Mouse (Mus musculus) mouse trophoblast stem cell (cell line): Measurements from ENCODE around the gene Inpp5f.

Source experiments
- in situ Hi-C, 2 experiments: fragments of 300-500 bp; cut with MseI, MboI; formaldehyde crosslinking; loops; 2 replicates in 1 of 2; 3 replicates in 1 of 2; pipeline ENCODE4 v1.15.1; 2025

Gene Inpp5f

DNA sequence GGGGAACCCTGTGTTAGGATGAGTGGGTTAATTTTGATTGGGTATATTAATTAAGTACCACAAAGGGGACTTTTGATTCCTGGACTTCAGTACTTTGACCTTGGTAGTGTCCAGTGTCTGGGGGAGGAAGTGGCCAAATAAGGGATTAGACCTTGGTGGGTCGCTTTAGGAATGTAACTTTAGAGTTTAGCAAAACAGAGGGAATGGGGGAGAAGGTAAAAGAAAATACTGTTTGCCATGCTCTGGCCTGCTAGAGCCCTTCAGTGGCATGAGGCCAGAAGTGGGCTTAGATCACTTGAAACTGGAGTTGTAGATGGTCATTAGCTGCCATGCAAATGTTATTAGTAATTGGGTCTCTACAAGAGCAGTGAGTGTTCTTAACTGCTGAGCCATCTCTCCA is 45.8 kb downstream of the Inpp5f start:
- in situ Hi-C loops, result no loop called here

- in situ Hi-C loops, result no loop called here
Measured at GRCm38 (mm10) chr7:128663906-128664305, 52.8 kb downstream of the Inpp5f start.

DNA sequence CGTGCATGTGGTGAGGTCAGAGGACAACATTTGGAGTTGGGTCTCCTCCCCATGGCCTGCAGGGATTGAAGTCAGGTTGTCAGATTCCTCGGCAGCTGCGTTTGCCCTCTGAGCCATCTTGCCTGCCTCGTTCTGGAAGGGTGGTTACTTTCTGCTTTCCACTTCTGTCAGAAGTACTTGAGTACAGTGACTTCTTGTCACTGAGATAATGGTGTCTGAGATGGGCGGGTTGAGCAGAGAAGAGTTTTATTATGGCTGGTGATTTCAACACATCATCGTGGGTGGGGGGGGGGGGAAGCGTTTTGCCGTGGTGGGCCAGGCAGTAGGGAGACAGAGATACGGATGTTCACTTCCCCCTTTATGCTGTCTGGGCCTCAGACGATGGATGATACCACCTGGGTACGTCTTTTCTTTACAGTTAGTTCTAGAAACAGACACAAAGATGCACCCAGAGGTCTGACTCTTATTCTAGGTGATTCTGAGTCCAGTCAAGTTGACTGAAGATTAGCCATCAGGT is 53.8 kb downstream of the Inpp5f start:
- in situ Hi-C loops, result no loop called here

- in situ Hi-C loops, result no loop called here
Measured at GRCm38 (mm10) chr7:128667788-128668187, 56.7 kb downstream of the Inpp5f start.

- in situ Hi-C loops, result no loop called here
Measured at GRCm38 (mm10) chr7:128668831-128669230, 57.7 kb downstream of the Inpp5f start.

DNA sequence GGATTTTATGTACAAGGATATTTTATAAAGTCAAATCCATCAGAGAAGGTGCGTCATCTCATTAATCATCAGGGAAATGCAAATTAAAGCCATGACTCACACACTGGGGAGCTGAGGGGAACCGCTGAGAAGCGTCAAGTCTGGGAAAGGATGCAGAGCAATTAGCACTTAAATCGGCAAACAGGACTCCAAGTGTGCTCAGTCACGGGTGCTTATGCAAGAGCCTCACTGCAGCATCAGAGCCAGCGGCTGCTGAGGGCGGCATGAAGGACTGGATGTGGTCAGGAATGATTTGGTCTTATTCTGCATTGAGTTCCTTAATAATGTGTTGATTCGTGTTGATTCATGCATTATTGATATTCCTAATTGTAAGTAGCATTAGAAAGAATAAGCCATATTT is 60.8 kb downstream of the Inpp5f start:
- in situ Hi-C loops, result no loop called here

GRCm38 (mm10) chr7:128672408-128673010 is 61.4 kb downstream of the Inpp5f start:
- in situ Hi-C loops, result no loop called here

- in situ Hi-C loops, result no loop called here
Measured at GRCm38 (mm10) chr7:128678546-128678945, 67.4 kb downstream of the Inpp5f start.

- in situ Hi-C loops, result loop anchor here (5.0 to 10.0 kb wide), 2 partner anchors 211 to 213 kb away; no protein-coding TSS in a partner anchor
Measured at GRCm38 (mm10) chr7:128687821-128688564, 76.9 kb downstream of the Inpp5f start.

DNA sequence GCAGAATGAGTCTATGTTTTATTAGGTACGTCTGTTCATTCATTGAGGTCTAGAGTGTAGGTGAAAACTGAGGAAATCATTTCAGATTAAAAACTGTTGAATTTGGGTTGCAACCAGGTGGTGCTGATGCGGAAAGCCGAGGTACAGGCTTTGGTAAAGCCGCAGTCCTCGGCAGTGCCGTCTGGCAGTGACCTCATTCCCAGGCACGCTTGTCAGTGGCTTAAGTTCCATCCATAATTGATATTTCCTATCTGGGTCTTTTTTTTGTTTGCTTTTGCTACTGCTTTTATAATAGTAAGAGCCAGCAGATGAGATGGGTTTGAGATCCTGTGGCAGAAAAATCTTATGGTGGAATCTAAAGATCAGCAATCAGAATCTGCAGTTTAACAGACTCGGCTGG is 78.2 kb downstream of the Inpp5f start:
- in situ Hi-C loops, result loop anchor here (5.0 to 10.0 kb wide), 2 partner anchors 212 to 215 kb away; no protein-coding TSS in a partner anchor

- in situ Hi-C loops, result no loop called here
Measured at GRCm38 (mm10) chr7:128690070-128690469, 78.9 kb downstream of the Inpp5f start.

- in situ Hi-C loops, result no loop called here
Measured at GRCm38 (mm10) chr7:128690796-128691195, 79.7 kb downstream of the Inpp5f start.

DNA sequence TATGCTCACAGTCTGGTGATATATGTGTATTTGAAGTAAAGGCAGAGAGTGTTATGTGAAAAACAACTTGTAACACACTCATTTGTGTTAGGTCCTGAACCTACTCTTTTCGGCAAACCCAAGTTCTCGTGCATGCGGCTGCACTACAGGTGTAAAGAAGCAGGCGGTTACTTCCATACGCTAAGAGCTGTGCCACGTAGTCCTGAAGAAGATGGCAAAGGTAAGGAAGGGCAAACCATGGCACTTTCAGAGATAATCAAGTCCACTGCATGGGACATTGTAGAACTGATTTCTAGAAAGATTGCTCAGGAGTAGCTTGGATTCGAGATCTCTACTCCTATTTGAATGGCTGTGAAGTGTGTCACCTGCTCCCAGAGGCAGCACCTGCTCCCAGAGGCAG is 81.0 kb downstream of the Inpp5f start:
- in situ Hi-C loops, result no loop called here

- in situ Hi-C loops, result no loop called here
Measured at GRCm38 (mm10) chr7:128694848-128695247, 83.7 kb downstream of the Inpp5f start.

DNA sequence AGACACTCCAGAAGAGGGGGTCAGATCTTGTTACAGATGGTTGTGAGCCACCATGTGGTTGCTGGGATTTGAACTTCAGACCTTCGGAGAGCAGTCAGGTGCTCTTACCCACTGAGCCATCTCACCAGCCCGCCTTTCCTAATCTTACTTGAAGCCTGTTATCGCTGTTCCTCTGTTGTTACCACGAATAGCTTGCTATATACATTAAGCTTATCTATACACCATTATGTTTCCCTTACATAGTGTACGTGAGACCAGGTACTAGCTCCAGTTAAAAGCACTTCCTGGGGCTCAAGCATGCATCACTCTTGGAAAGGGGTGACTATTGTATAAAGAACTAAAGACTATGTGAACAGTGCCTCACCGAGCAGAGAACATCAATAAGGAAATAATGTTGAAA is 88.8 kb downstream of the Inpp5f start:
- in situ Hi-C loops, result loop anchor here in 1 of 2 experiments (10.0 kb wide), 1 partner anchor 325 kb away; no protein-coding TSS in a partner anchor

GRCm38 (mm10) chr7:128705735-128706134 is 94.6 kb downstream of the Inpp5f start:
- in situ Hi-C loops, result loop anchor here in 1 of 2 experiments (10.0 kb wide), 1 partner anchor 331 kb away; no protein-coding TSS in a partner anchor

- in situ Hi-C loops, result no loop called here
Measured at GRCm38 (mm10) chr7:128717991-128718390, 106.9 kb downstream of the Inpp5f start.

- in situ Hi-C loops, result no loop called here
Measured at GRCm38 (mm10) chr7:128724761-128725160, 113.6 kb downstream of the Inpp5f start.

- in situ Hi-C loops, result no loop called here
Measured at GRCm38 (mm10) chr7:128725189-128725588, 114.1 kb downstream of the Inpp5f start.

DNA sequence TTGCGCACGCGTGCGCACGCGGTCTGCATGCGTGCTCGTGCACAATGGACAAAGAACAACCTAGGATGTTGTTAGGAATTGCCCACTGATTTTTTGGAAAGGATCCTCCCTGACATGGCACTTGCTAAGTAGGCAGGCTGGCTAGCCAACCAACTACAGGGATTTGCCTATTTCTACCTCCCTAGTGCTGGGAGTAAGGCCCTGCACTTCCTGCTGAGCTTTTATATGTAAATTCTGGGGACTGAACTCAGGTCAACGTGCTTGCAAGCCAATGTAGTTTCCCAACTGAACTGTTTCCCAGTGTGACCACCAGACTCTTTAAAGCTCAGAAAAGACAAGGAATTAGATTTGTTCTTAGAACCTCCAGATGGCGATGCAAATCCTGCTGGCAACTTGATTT is 115.9 kb downstream of the Inpp5f start:
- in situ Hi-C loops, result no loop called here

GRCm38 (mm10) chr7:128727701-128728100 is 116.6 kb downstream of the Inpp5f start:
- in situ Hi-C loops, result no loop called here

DNA sequence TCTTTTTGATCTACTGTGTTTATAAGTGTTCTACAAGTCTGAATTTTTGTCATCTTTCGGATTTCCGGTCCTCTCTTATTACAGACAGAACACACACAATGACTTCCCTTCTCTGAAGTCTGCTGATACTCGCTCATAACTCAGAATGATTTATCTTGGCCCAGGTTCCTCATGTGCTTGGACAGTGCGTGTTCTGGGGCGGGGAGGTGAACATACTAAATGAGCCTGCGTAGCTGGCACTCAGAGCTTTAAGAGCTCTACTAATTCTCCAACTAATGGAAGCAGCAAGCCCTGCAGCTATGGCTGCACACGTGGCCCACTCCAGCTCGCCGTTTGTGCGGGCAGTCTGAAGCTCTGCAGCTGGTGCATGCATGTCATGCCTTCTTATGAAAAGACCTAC is 117.6 kb downstream of the Inpp5f start:
- in situ Hi-C loops, result no loop called here

GRCm38 (mm10) chr7:128731585-128731984 is 120.5 kb downstream of the Inpp5f start:
- in situ Hi-C loops, result no loop called here
